Mouse (Mus musculus) erythroblast, embryonic 14.5 days (primary cell): ENCODE measurements around the gene Igsf6.

Experiments used
- GATA1 ChIP-seq: IDR thresholded peaks from 2 replicates; pipeline ENCODE4 v1.6.1; 2012; ENCODE audit warnings: low read length, inconsistent platforms, mixed read lengths
- TAL1 ChIP-seq: IDR thresholded peaks from 3 replicates; pipeline ENCODE4 v1.6.1; 2012; ENCODE audit warnings: low read length, inconsistent platforms, mixed read lengths

- no peak for TF ChIP-seq GATA1
- no peak for TF ChIP-seq TAL1
Observed at GRCm38 (mm10) chr7:121044251-121044650, 30.1 kb downstream of the Igsf6 start.
